Mouse (Mus musculus) stomach, embryonic 16.5 days (tissue): ENCODE measurements around the gene Gm15319. TPM values are rescaled to one million over a fixed set of nuclear protein-coding genes. Genes with fewer than 3 reads are reported as not detected.
A peak's percentile ranks its signal among the peaks of the same experiment; 100 is the strongest.
"Not testable (repeated sequence)": the region's sequence is repeated elsewhere in the genome, so short reads cannot be mapped to it uniquely, and the experiment has no call there.

Experiments
- ATAC-seq: fragments of 200-750 bp; cut with Nextera tagmentation; 2 replicates; pipeline ENCODE4 v1.8.0; 2017; ENCODE audit warnings: moderate number of reproducible peaks, moderate TSS enrichment; ENCODE audit not compliant: insufficient read depth, low FRiP score
- H3K27ac ChIP-seq: fragments of 300-500 bp; sonication (generic); 2 replicates; pipeline ENCODE4 v1.5.1; 2014; ENCODE audit warnings: low read length
- H3K27me3 ChIP-seq: fragments of 300-500 bp; sonication (generic); 2 replicates; pipeline ENCODE4 v1.6.1; 2014; ENCODE audit warnings: low read length, control low read depth, mixed read lengths; ENCODE audit not compliant: control insufficient read depth, insufficient read depth
- H3K36me3 ChIP-seq: fragments of 300-500 bp; sonication (generic); 2 replicates; pipeline ENCODE4 v1.6.1; 2014; ENCODE audit warnings: low read length; ENCODE audit not compliant: control insufficient read depth, insufficient read depth
- H3K4me1 ChIP-seq: fragments of 300-500 bp; sonication (generic); 2 replicates; pipeline ENCODE4 v1.6.1; 2014; ENCODE audit warnings: low read length, control low read depth, mixed read lengths; ENCODE audit not compliant: control insufficient read depth, insufficient read depth
- H3K4me2 ChIP-seq: fragments of 300-500 bp; sonication (generic); 2 replicates; pipeline ENCODE4 v1.6.1; 2014; ENCODE audit warnings: low read depth, low read length, mixed read lengths
- H3K4me3 ChIP-seq: fragments of 300-500 bp; sonication (generic); replicated peaks from 2 replicates; pipeline ENCODE4 v1.5.1; 2014; ENCODE audit warnings: mild to moderate bottlenecking, low read length
- H3K9ac ChIP-seq: fragments of 300-500 bp; sonication (generic); 2 replicates; pipeline ENCODE4 v1.6.1; 2014; ENCODE audit warnings: low read length
- H3K9me3 ChIP-seq: fragments of 300-500 bp; sonication (generic); replicated peaks from 2 replicates; pipeline ENCODE4 v1.6.1; 2016; ENCODE audit warnings: low read length, control low read depth; ENCODE audit not compliant: control insufficient read depth
- WGBS: fragments of 180-500 bp; shearing (Covaris S2); extraction: QIAGEN DNeasy Blood & Tissue Kit; methylation state at CpG from one replicate; pipeline ENCODE4 v1.1.7; 2014; 5-methylcytosine and 5-hydroxymethylcytosine counted together
- polyA plus RNA-seq: library from polyadenylated mRNA; unstranded; fragments of >200 nt; fragmentation: Nextera tagmentation; extraction: Ambion mirVana; gene quantifications from 2 replicates; pipeline ENCODE4 v1.2.1, GENCODE M21; 2015

Gm15319 gene
- polyA plus RNA-seq, result 0.26 TPM in 1 of 2 replicates, not detected in the other

GRCm38 (mm10) chr8:20363110-20363509 lies at the start of gene Gm15319:
TSS of gene Gm15319 (minus strand) at chr8:20363210.
- H3K4me2 ChIP-seq, H3K9ac ChIP-seq, H3K4me3 ChIP-seq, H3K27ac ChIP-seq, H3K27me3 ChIP-seq, ATAC-seq, H3K36me3 ChIP-seq, H3K4me1 ChIP-seq, H3K9me3 ChIP-seq: not testable (repeated sequence)
- no CpG with 5 or more reads among the region's 2 CpGs for WGBS

- not testable (repeated sequence) for H3K9ac ChIP-seq, H3K4me1 ChIP-seq, H3K36me3 ChIP-seq, H3K4me3 ChIP-seq, H3K27me3 ChIP-seq, H3K4me2 ChIP-seq, H3K9me3 ChIP-seq, ATAC-seq, H3K27ac ChIP-seq
- WGBS, result no CpG with 5 or more reads among the region's 3 CpGs
These were observed 47.3 kb upstream of the Gm15319 start for GRCm38 (mm10) chr8:20410355-20410754.

GRCm38 (mm10) chr8:20408441-20409030 lies 45.5 kb upstream of the Gm15319 start:
- not testable (repeated sequence) for H3K27ac ChIP-seq, H3K27me3 ChIP-seq, H3K9ac ChIP-seq, ATAC-seq, H3K4me3 ChIP-seq, H3K36me3 ChIP-seq, H3K4me1 ChIP-seq, H3K4me2 ChIP-seq, H3K9me3 ChIP-seq
- WGBS, result 94% methylated on average over 7 of the region's 8 CpGs

- not testable (repeated sequence) for H3K4me2 ChIP-seq, H3K9me3 ChIP-seq, H3K4me1 ChIP-seq, H3K27ac ChIP-seq, H3K4me3 ChIP-seq, H3K36me3 ChIP-seq, H3K27me3 ChIP-seq, ATAC-seq, H3K9ac ChIP-seq
- 17% methylated on average over 2 of the region's 7 CpGs for WGBS
These were observed 26.3 kb upstream of the Gm15319 start for GRCm38 (mm10) chr8:20389363-20389739.

GRCm38 (mm10) chr8:20388706-20389362 lies 25.8 kb upstream of the Gm15319 start:
- H3K9me3 ChIP-seq, H3K4me3 ChIP-seq, H3K27ac ChIP-seq, H3K9ac ChIP-seq, H3K4me1 ChIP-seq, H3K27me3 ChIP-seq, H3K4me2 ChIP-seq, H3K36me3 ChIP-seq: not testable (repeated sequence)
- no CpG with 5 or more reads among the region's 7 CpGs for WGBS
- 0 out of 2 replicates have a peak, but pooled peaks have one; percentile 25 for ATAC-seq

- H3K9me3 ChIP-seq, H3K9ac ChIP-seq, H3K4me3 ChIP-seq, H3K4me1 ChIP-seq, H3K36me3 ChIP-seq, H3K27ac ChIP-seq, H3K4me2 ChIP-seq, H3K27me3 ChIP-seq, ATAC-seq: not testable (repeated sequence)
- 83% methylated on average over 2 of the region's 8 CpGs for WGBS
These were observed 24.2 kb upstream of the Gm15319 start for GRCm38 (mm10) chr8:20387121-20387794.

- H3K4me1 ChIP-seq, H3K36me3 ChIP-seq, H3K27me3 ChIP-seq, H3K4me2 ChIP-seq, ATAC-seq, H3K4me3 ChIP-seq, H3K9ac ChIP-seq, H3K9me3 ChIP-seq, H3K27ac ChIP-seq: not testable (repeated sequence)
- 33% methylated on average over 1 of the region's 2 CpGs for WGBS
These were observed 22.0 kb upstream of the Gm15319 start for GRCm38 (mm10) chr8:20384990-20385389.

- H3K4me3 ChIP-seq, H3K9ac ChIP-seq, H3K4me2 ChIP-seq, H3K36me3 ChIP-seq, H3K9me3 ChIP-seq, H3K27ac ChIP-seq, ATAC-seq, H3K4me1 ChIP-seq, H3K27me3 ChIP-seq: not testable (repeated sequence)
- 91% methylated on average over 7 of the region's 9 CpGs for WGBS
These were observed 21.1 kb upstream of the Gm15319 start for GRCm38 (mm10) chr8:20384131-20384530.

- not testable (repeated sequence) for H3K27me3 ChIP-seq, H3K4me1 ChIP-seq, H3K4me3 ChIP-seq, H3K27ac ChIP-seq, ATAC-seq, H3K9ac ChIP-seq, H3K36me3 ChIP-seq, H3K9me3 ChIP-seq, H3K4me2 ChIP-seq
- 66% methylated on average over 2 of the region's 2 CpGs for WGBS
These were observed 19.1 kb upstream of the Gm15319 start for GRCm38 (mm10) chr8:20382146-20382545.
